Mouse (Mus musculus) stomach, embryonic 16.5 days (tissue): ENCODE measurements around the gene Auts2. TPM values are rescaled to one million over a fixed set of nuclear protein-coding genes. Genes with fewer than 3 reads are reported as not detected.

Source experiments
- ATAC-seq: fragments of 200-750 bp; cut with Nextera tagmentation; 2 replicates; pipeline ENCODE4 v1.8.0; 2017; ENCODE audit warnings: moderate number of reproducible peaks, moderate TSS enrichment; ENCODE audit not compliant: insufficient read depth, low FRiP score
- H3K27ac ChIP-seq: fragments of 300-500 bp; sonication (generic); 2 replicates; pipeline ENCODE4 v1.5.1; 2014; ENCODE audit warnings: low read length
- H3K27me3 ChIP-seq: fragments of 300-500 bp; sonication (generic); 2 replicates; pipeline ENCODE4 v1.6.1; 2014; ENCODE audit warnings: low read length, control low read depth, mixed read lengths; ENCODE audit not compliant: control insufficient read depth, insufficient read depth
- H3K36me3 ChIP-seq: fragments of 300-500 bp; sonication (generic); 2 replicates; pipeline ENCODE4 v1.6.1; 2014; ENCODE audit warnings: low read length; ENCODE audit not compliant: control insufficient read depth, insufficient read depth
- H3K4me1 ChIP-seq: fragments of 300-500 bp; sonication (generic); 2 replicates; pipeline ENCODE4 v1.6.1; 2014; ENCODE audit warnings: low read length, control low read depth, mixed read lengths; ENCODE audit not compliant: control insufficient read depth, insufficient read depth
- H3K4me2 ChIP-seq: fragments of 300-500 bp; sonication (generic); 2 replicates; pipeline ENCODE4 v1.6.1; 2014; ENCODE audit warnings: low read depth, low read length, mixed read lengths
- H3K4me3 ChIP-seq: fragments of 300-500 bp; sonication (generic); replicated peaks from 2 replicates; pipeline ENCODE4 v1.5.1; 2014; ENCODE audit warnings: mild to moderate bottlenecking, low read length
- H3K9ac ChIP-seq: fragments of 300-500 bp; sonication (generic); 2 replicates; pipeline ENCODE4 v1.6.1; 2014; ENCODE audit warnings: low read length
- H3K9me3 ChIP-seq: fragments of 300-500 bp; sonication (generic); replicated peaks from 2 replicates; pipeline ENCODE4 v1.6.1; 2016; ENCODE audit warnings: low read length, control low read depth; ENCODE audit not compliant: control insufficient read depth
- WGBS: fragments of 180-500 bp; shearing (Covaris S2); extraction: QIAGEN DNeasy Blood & Tissue Kit; methylation state at CpG from one replicate; pipeline ENCODE4 v1.1.7; 2014; 5-methylcytosine and 5-hydroxymethylcytosine counted together
- polyA plus RNA-seq: library from polyadenylated mRNA; unstranded; fragments of >200 nt; fragmentation: Nextera tagmentation; extraction: Ambion mirVana; gene quantifications from 2 replicates; pipeline ENCODE4 v1.2.1, GENCODE M21; 2015

Gene Auts2
- polyA plus RNA-seq, 1 experiment from 2014 or later = 20.1 TPM

- H3K36me3 ChIP-seq = no peaks in the 10 kb centered on the region
- H3K9me3 ChIP-seq = no peaks in the 10 kb centered on the region
- no peak overlapping the region for H3K4me3 ChIP-seq
- no peak overlapping the region for H3K4me2 ChIP-seq
- H3K27ac ChIP-seq = no peak overlapping the region
- no peaks in the 10 kb centered on the region for H3K27me3 ChIP-seq
- WGBS = 82% methylated on average over 4 of the region's 4 CpGs
- H3K9ac ChIP-seq = no peak overlapping the region
- H3K4me1 ChIP-seq = no peaks in the 10 kb centered on the region
- no peak for ATAC-seq
Observed at GRCm38 (mm10) chr5:132445213-132445954, 97.8 kb downstream of the Auts2 start.

GRCm38 (mm10) chr5:132442948-132443347 is 100.2 kb downstream of the Auts2 start:
- H3K9ac ChIP-seq = no peak overlapping the region
- no peak overlapping the region for H3K4me3 ChIP-seq
- H3K27me3 ChIP-seq = no peaks in the 10 kb centered on the region
- H3K4me1 ChIP-seq = 0 out of 2 replicates have a peak, but pooled peaks cover 2% of the 10 kb centered on the region
- WGBS = 70% methylated on average over 4 of the region's 4 CpGs
- no peak overlapping the region for H3K4me2 ChIP-seq
- no peak for ATAC-seq
- no peaks in the 10 kb centered on the region for H3K9me3 ChIP-seq
- no peaks in the 10 kb centered on the region for H3K36me3 ChIP-seq
- H3K27ac ChIP-seq = no peak overlapping the region

GRCm38 (mm10) chr5:132438414-132438813 is 104.7 kb downstream of the Auts2 start:
- Histone ChIP-seq H3K9ac (no peak overlapping the region), H3K27me3 (no peaks in the 10 kb centered on the region), H3K4me1 (peaks cover 10% of the 10 kb centered on the region), H3K4me2 (no peak overlapping the region), H3K4me3 (no peak overlapping the region), H3K9me3 (no peaks in the 10 kb centered on the region), H3K36me3 (no peaks in the 10 kb centered on the region), H3K27ac (no peak overlapping the region)
- WGBS = 36% methylated on average over 4 of the region's 4 CpGs
- no peak for ATAC-seq

- Histone ChIP-seq H3K9me3 (no peaks in the 10 kb centered on the region), H3K4me3 (no peak overlapping the region), H3K9ac (no peak overlapping the region), H3K27ac (no peak overlapping the region), H3K4me2 (no peak overlapping the region), H3K27me3 (no peaks in the 10 kb centered on the region), H3K4me1 (peaks cover 10% of the 10 kb centered on the region), H3K36me3 (no peaks in the 10 kb centered on the region)
- WGBS = 19% methylated on average over 8 of the region's 8 CpGs
- ATAC-seq = peak; percentile 44; the same call in 1 of the 2 replicates
Observed at GRCm38 (mm10) chr5:132437994-132438393, 105.2 kb downstream of the Auts2 start.

GRCm38 (mm10) chr5:132437478-132437877 is 105.7 kb downstream of the Auts2 start:
- peaks cover 10% of the 10 kb centered on the region for H3K4me1 ChIP-seq
- H3K27me3 ChIP-seq = no peaks in the 10 kb centered on the region
- H3K4me3 ChIP-seq = no peak overlapping the region
- H3K36me3 ChIP-seq = no peaks in the 10 kb centered on the region
- ATAC-seq = no peak
- WGBS = 83% methylated on average over 8 of the region's 8 CpGs
- no peaks in the 10 kb centered on the region for H3K9me3 ChIP-seq
- H3K4me2 ChIP-seq = no peak overlapping the region
- H3K9ac ChIP-seq = no peak overlapping the region
- no peak overlapping the region for H3K27ac ChIP-seq

- 26% methylated on average over 1 of the region's 1 CpGs for WGBS
- no peaks in the 10 kb centered on the region for H3K27me3 ChIP-seq
- no peak overlapping the region for H3K4me2 ChIP-seq
- H3K4me3 ChIP-seq = no peak overlapping the region
- H3K27ac ChIP-seq = no peak overlapping the region
- no peak overlapping the region for H3K9ac ChIP-seq
- H3K9me3 ChIP-seq = no peaks in the 10 kb centered on the region
- peaks cover 10% of the 10 kb centered on the region for H3K4me1 ChIP-seq
- no peak for ATAC-seq
- no peaks in the 10 kb centered on the region for H3K36me3 ChIP-seq
Observed at GRCm38 (mm10) chr5:132436901-132437300, 106.2 kb downstream of the Auts2 start.

GRCm38 (mm10) chr5:132436473-132436872 is 106.7 kb downstream of the Auts2 start:
- Histone ChIP-seq H3K9ac (no peak overlapping the region), H3K27me3 (no peaks in the 10 kb centered on the region), H3K9me3 (no peaks in the 10 kb centered on the region), H3K4me3 (no peak overlapping the region), H3K36me3 (no peaks in the 10 kb centered on the region), H3K4me2 (no peak overlapping the region), H3K27ac (no peak overlapping the region), H3K4me1 (peaks cover 10% of the 10 kb centered on the region)
- no peak for ATAC-seq
- 97% methylated on average over 2 of the region's 2 CpGs for WGBS

- Histone ChIP-seq H3K27ac (no peak overlapping the region), H3K36me3 (no peaks in the 10 kb centered on the region), H3K4me3 (no peak overlapping the region), H3K9me3 (no peaks in the 10 kb centered on the region), H3K4me1 (peaks cover 10% of the 10 kb centered on the region), H3K9ac (no peak overlapping the region), H3K27me3 (no peaks in the 10 kb centered on the region), H3K4me2 (no peak overlapping the region)
- WGBS = 86% methylated on average over 5 of the region's 5 CpGs
- ATAC-seq = no peak
Observed at GRCm38 (mm10) chr5:132435401-132435800, 107.7 kb downstream of the Auts2 start.

- peaks cover 10% of the 10 kb centered on the region for H3K4me1 ChIP-seq
- no peaks in the 10 kb centered on the region for H3K27me3 ChIP-seq
- no peaks in the 10 kb centered on the region for H3K9me3 ChIP-seq
- H3K9ac ChIP-seq = no peak overlapping the region
- WGBS = 73% methylated on average over 6 of the region's 6 CpGs
- no peak overlapping the region for H3K4me3 ChIP-seq
- no peak for ATAC-seq
- no peak overlapping the region for H3K4me2 ChIP-seq
- no peaks in the 10 kb centered on the region for H3K36me3 ChIP-seq
- H3K27ac ChIP-seq = no peak overlapping the region
Observed at GRCm38 (mm10) chr5:132433377-132434115, 109.6 kb downstream of the Auts2 start.
